Mouse (Mus musculus) C2C12 (cell line): Measurements from ENCODE around the gene Lmln. TPM values are rescaled to one million over a fixed set of nuclear protein-coding genes. Genes with fewer than 3 reads are reported as not detected.
"Not testable (repeated sequence)": the region's sequence is repeated elsewhere in the genome, so short reads cannot be mapped to it uniquely, and the experiment has no call there.

ENCODE experiments used
- H3K27me3 ChIP-seq: one replicate; pipeline ENCODE4 v1.6.1; 2011; ENCODE audit not compliant: control insufficient read depth, insufficient read depth, insufficient read length
- H3K36me3 ChIP-seq: one replicate; pipeline ENCODE4 v1.6.1; 2011; ENCODE audit not compliant: control insufficient read depth, insufficient read depth
- H3K4me3 ChIP-seq: one replicate; pipeline ENCODE4 v1.5.1; 2011; ENCODE audit warnings: mild to moderate bottlenecking, control low read depth; ENCODE audit not compliant: poor library complexity, insufficient read depth, severe bottlenecking
- H3K79me2 ChIP-seq: one replicate; pipeline ENCODE4 v1.6.1; 2011; ENCODE audit not compliant: control insufficient read depth, insufficient read depth
- H3K79me3 ChIP-seq: one replicate; pipeline ENCODE4 v1.6.1; 2011; ENCODE audit warnings: low read depth, control low read depth
- H3ac ChIP-seq: one replicate; pipeline ENCODE3; 2011; ENCODE audit warnings: low read depth; ENCODE audit not compliant: control insufficient read depth, insufficient read length
- CEBPB ChIP-seq: IDR thresholded peaks from one replicate; pipeline ENCODE4 v1.6.1; 2011; ENCODE audit warnings: low read depth, mild to moderate bottlenecking, control low read depth, moderate library complexity
- CTCF ChIP-seq: IDR thresholded peaks from one replicate; pipeline ENCODE4 v1.5.1; 2011; ENCODE audit not compliant: control insufficient read depth, insufficient read depth, insufficient read length
- FOSL1 ChIP-seq: IDR thresholded peaks from one replicate; pipeline ENCODE4 v1.8.0; 2011; ENCODE audit warnings: mild to moderate bottlenecking, low read length; ENCODE audit not compliant: poor library complexity, insufficient read depth, severe bottlenecking
- MAX ChIP-seq: IDR thresholded peaks from one replicate; pipeline ENCODE4 v1.6.1; 2011; ENCODE audit warnings: mild to moderate bottlenecking, control low read depth
- MYOD1 ChIP-seq: IDR thresholded peaks from one replicate; pipeline ENCODE4 v1.6.1; 2011; ENCODE audit warnings: low read depth; ENCODE audit not compliant: control insufficient read depth, insufficient read length
- MYOG ChIP-seq: IDR thresholded peaks from one replicate; pipeline ENCODE4 v1.6.1; 2011; ENCODE audit not compliant: control insufficient read depth, insufficient read length; ENCODE audit errors: extremely low read depth
- USF1 ChIP-seq: IDR thresholded peaks from one replicate; pipeline ENCODE4 v1.6.1; 2011; ENCODE audit warnings: low read depth, mild to moderate bottlenecking, control low read depth, moderate library complexity
- polyA plus RNA-seq: library from polyadenylated mRNA; unstranded; fragments of >200 nt; fragmentation: generic; extraction: Trizol; gene quantifications from one replicate; pipeline ENCODE4 v1.2.1, GENCODE M21; 2012; ENCODE audit warnings: missing spikeins

Gene Lmln
- polyA plus RNA-seq, 1 experiment, result 1.2 TPM

GRCm38 (mm10) chr16:33123938-33124820 lies 61.9 kb downstream of the Lmln start:
- H3K36me3 ChIP-seq, result peaks cover 6% of the 10 kb centered on the region
- H3K27me3 ChIP-seq, result no peaks in the 10 kb centered on the region
- H3ac ChIP-seq, result no peak overlapping the region
- H3K79me3 ChIP-seq, result no peaks in the 10 kb centered on the region
- no peak overlapping the region for H3K4me3 ChIP-seq
- no peaks in the 10 kb centered on the region for H3K79me2 ChIP-seq
- TF ChIP-seq USF1, result no peak
- no peak for TF ChIP-seq MYOG
- no peak for TF ChIP-seq CTCF
- TF ChIP-seq MYOD1, result no peak
- no peak for TF ChIP-seq MAX
- no peak for TF ChIP-seq FOSL1
- no peak for TF ChIP-seq CEBPB

- Histone ChIP-seq H3K4me3 (no peak overlapping the region), H3K27me3 (no peaks in the 10 kb centered on the region), H3K36me3 (peaks cover 6% of the 10 kb centered on the region), H3K79me3 (no peaks in the 10 kb centered on the region), H3ac (no peak overlapping the region), H3K79me2 (no peaks in the 10 kb centered on the region)
- no peak for TF ChIP-seq USF1
- no peak for TF ChIP-seq MYOD1
- no peak for TF ChIP-seq MAX
- TF ChIP-seq CEBPB, result no peak
- TF ChIP-seq CTCF, result no peak
- no peak for TF ChIP-seq MYOG
- no peak for TF ChIP-seq FOSL1
These were observed 64.7 kb downstream of the Lmln start for GRCm38 (mm10) chr16:33127052-33127451.

GRCm38 (mm10) chr16:33130731-33131130 lies 68.4 kb downstream of the Lmln start:
- H3K27me3 ChIP-seq, result peaks cover 3% of the 10 kb centered on the region
- no peaks in the 10 kb centered on the region for H3K79me3 ChIP-seq
- no peaks in the 10 kb centered on the region for H3K79me2 ChIP-seq
- no peak overlapping the region for H3K4me3 ChIP-seq
- TF ChIP-seq MYOD1 (no peak), USF1 (no peak), MYOG (no peak), CTCF (no peak), MAX (no peak), FOSL1 (no peak)
- no peak overlapping the region for H3ac ChIP-seq
- no peaks in the 10 kb centered on the region for H3K36me3 ChIP-seq

GRCm38 (mm10) chr16:33133186-33133585 lies 70.9 kb downstream of the Lmln start:
- Histone ChIP-seq H3K27me3 (peaks cover 6% of the 10 kb centered on the region), H3K79me2 (no peaks in the 10 kb centered on the region), H3K4me3 (no peak overlapping the region), H3K79me3 (no peaks in the 10 kb centered on the region), H3K36me3 (no peaks in the 10 kb centered on the region), H3ac (no peak overlapping the region)
- no peak for TF ChIP-seq MYOD1
- TF ChIP-seq MAX, result no peak

GRCm38 (mm10) chr16:33135167-33135566 lies 72.8 kb downstream of the Lmln start:
- H3ac ChIP-seq, result no peak overlapping the region
- no peaks in the 10 kb centered on the region for H3K36me3 ChIP-seq
- TF ChIP-seq MYOG (no peak), FOSL1 (no peak), MAX (no peak), CEBPB (no peak)
- peaks cover 11% of the 10 kb centered on the region for H3K27me3 ChIP-seq
- H3K79me3 ChIP-seq, result no peaks in the 10 kb centered on the region
- H3K4me3 ChIP-seq, result no peak overlapping the region
- H3K79me2 ChIP-seq, result no peaks in the 10 kb centered on the region

GRCm38 (mm10) chr16:33139061-33139460 lies 76.7 kb downstream of the Lmln start:
- H3K79me2 ChIP-seq, H3ac ChIP-seq: not testable (repeated sequence)

GRCm38 (mm10) chr16:33141758-33142280 lies 79.5 kb downstream of the Lmln start:
- no peak overlapping the region for H3ac ChIP-seq
- H3K79me3 ChIP-seq, result no peaks in the 10 kb centered on the region
- no peak for TF ChIP-seq MYOD1
- no peak for TF ChIP-seq MYOG
- no peak for TF ChIP-seq FOSL1
- no peak for TF ChIP-seq MAX
- no peak for TF ChIP-seq CEBPB
- no peak for TF ChIP-seq CTCF
- TF ChIP-seq USF1, result no peak
- H3K36me3 ChIP-seq, result no peaks in the 10 kb centered on the region
- peaks cover 18% of the 10 kb centered on the region for H3K27me3 ChIP-seq
- no peaks in the 10 kb centered on the region for H3K79me2 ChIP-seq
- H3K4me3 ChIP-seq, result no peak overlapping the region

More at GRCm38 (mm10) chr16:33139061-33139460, 76.7 kb downstream of the Lmln start:
- H3K36me3 ChIP-seq, H3K4me3 ChIP-seq, H3K79me3 ChIP-seq: not testable (repeated sequence)
- H3K27me3 ChIP-seq, result peaks cover 18% of the 10 kb centered on the region
